Comparison of ENCODE assay signal across 8 mouse cellular contexts in the genomic region with DNA sequence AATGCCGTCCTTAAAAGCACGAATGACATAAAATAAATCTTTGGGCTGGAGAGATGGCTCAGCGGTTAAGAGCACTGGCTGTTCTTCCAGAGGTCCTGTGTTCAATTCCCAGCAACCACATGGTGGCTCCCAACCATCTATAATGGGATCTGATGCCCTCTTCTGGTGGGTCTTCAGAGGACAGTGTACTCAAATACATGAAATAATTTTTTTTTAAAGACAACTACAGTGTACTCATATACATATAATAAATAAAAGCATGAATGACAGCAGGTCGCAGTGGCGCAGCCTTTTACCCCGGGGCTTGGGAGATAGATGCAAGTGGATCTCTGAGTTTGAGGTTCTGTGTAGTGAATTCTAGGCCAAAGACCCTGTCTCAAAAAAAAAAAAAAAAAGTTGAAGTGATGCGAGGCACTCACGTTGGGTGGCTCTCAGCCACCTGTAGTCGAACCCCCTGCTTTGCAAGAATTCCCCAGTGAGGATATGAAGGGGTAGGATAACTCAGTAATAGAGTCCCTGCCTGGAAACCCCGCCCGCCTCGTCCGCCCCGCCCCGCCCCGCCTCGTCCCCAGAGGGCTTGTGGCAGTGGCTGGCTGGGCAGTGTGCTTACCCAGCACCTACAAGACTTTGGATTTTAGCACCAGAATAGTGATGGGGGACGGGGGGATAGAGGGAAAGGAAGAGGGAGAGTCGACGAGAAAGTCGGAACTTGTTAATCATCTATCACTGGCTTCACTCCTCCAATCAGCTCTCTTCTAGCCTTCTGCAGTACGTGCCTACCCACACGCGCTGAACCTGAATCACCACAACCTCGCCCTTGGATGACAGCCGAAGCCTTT. TPM values are rescaled to one million over a fixed set of nuclear protein-coding genes. Genes with fewer than 3 reads are reported as not detected.
DNase-seq lines count a peak whose midpoint lies in the region; ATAC-seq and TF ChIP-seq lines count a peak whose summit lies in the region.

No protein-coding gene starts in this region.

- intact Hi-C loops in heart, postnatal 14 days (cut with DNase I), result loop anchor here (5.0 kb wide), 1 partner anchor 133 kb away; no protein-coding TSS in a partner anchor

- H3K4me1 ChIP-seq in heart, embryonic 10.5 days, result peaks cover 36% of the 10 kb centered on the region
- peaks cover 6% of the 10 kb centered on the region for H3K4me1 ChIP-seq in forebrain, postnatal 0 days (ENCODE audit: insufficient read depth)
- peaks cover 13% of the 10 kb centered on the region; the same call in 1 of the 2 replicates for H3K4me1 ChIP-seq in kidney, embryonic 14.5 days (ENCODE audit: control insufficient read depth, insufficient read depth, low read length)

- no peak for TF ChIP-seq CTCF in forebrain, postnatal 0 days (IDR thresholded peaks at IDR 0.05; ENCODE audit: low read depth)

- ATAC-seq in forebrain, postnatal 0 days, result no peak
- peak; percentile 21; the same call in 1 of the 2 replicates for ATAC-seq in kidney, embryonic 14.5 days (ENCODE audit: low FRiP score, low TSS enrichment)

- H3K4me3 ChIP-seq in heart, embryonic 10.5 days, result peak overlapping the region; percentile 58
- no peak overlapping the region; the same call in 1 of the 2 replicates for H3K4me3 ChIP-seq in forebrain, postnatal 0 days (ENCODE audit: low read depth, low read length)
- H3K4me3 ChIP-seq in kidney, embryonic 14.5 days (ENCODE audit: low read length), result peak overlapping the region; percentile 32
- H3K4me3 ChIP-seq in macrophage (ENCODE audit: inconsistent target), result peak overlapping the region; percentile 26

- H3K4me2 ChIP-seq in forebrain, postnatal 0 days (ENCODE audit: low read depth), result peak overlapping the region; percentile 27
- peak overlapping the region; percentile 49 for H3K4me2 ChIP-seq in kidney, embryonic 14.5 days (replicated peaks; ENCODE audit: low read depth, low read length)

- no peak for DNase-seq in heart, embryonic 10.5 days (ENCODE audit: low spot score)
- DNase-seq in heart, postnatal 14 days, result no peak
- DNase-seq in adrenal gland, postnatal 14 days, result peak; percentile 83
- no peak for DNase-seq in forebrain, postnatal 0 days
- DNase-seq in cerebellum, postnatal 4 days (ENCODE audit: low spot score in 2 of 2), result no peak
- DNase-seq in cerebellum, adult 9-10 months, result no peak

- no peaks in the 10 kb centered on the region for H3K27me3 ChIP-seq in heart, embryonic 10.5 days (ENCODE audit: insufficient read depth, poor library complexity, severe bottlenecking)
- no peaks in the 10 kb centered on the region for H3K27me3 ChIP-seq in forebrain, postnatal 0 days (ENCODE audit: insufficient read depth, low read length)
- no peaks in the 10 kb centered on the region for H3K27me3 ChIP-seq in kidney, embryonic 14.5 days (ENCODE audit: control insufficient read depth, insufficient read depth, low read length)

- H3K36me3 ChIP-seq in heart, embryonic 10.5 days, result peaks cover 11% of the 10 kb centered on the region
- peaks cover 6% of the 10 kb centered on the region for H3K36me3 ChIP-seq in forebrain, postnatal 0 days (ENCODE audit: insufficient read depth)
- H3K36me3 ChIP-seq in kidney, embryonic 14.5 days (ENCODE audit: control insufficient read depth, insufficient read depth, low read length), result peaks cover 7% of the 10 kb centered on the region
- peaks cover 4% of the 10 kb centered on the region; the same call in 1 of the 2 replicates for H3K36me3 ChIP-seq in macrophage (ENCODE audit: inconsistent target)

- WGBS in heart, embryonic 10.5 days, result 18% methylated on average over 26 of the region's 26 CpGs
- 27% methylated on average over 26 of the region's 26 CpGs for WGBS in forebrain, postnatal 0 days
- WGBS in kidney, embryonic 14.5 days, result 19% methylated on average over 26 of the region's 26 CpGs
- WGBS in macrophage (ENCODE audit: missing documents), result 21% methylated on average over 25 of the region's 26 CpGs

- 0 out of 2 replicates have a peak overlapping the region, but pooled peaks have one; percentile 3 for H3K9ac ChIP-seq in forebrain, postnatal 0 days
- peak overlapping the region; percentile 45 for H3K9ac ChIP-seq in kidney, embryonic 14.5 days (ENCODE audit: low read depth, low read length)

- 0 out of 2 replicates have a peak, but pooled peaks cover 3% of the 10 kb centered on the region for H3K9me3 ChIP-seq in heart, embryonic 10.5 days
- no peaks in the 10 kb centered on the region for H3K9me3 ChIP-seq in forebrain, postnatal 0 days (ENCODE audit: low read length)
- H3K9me3 ChIP-seq in kidney, embryonic 14.5 days (ENCODE audit: control insufficient read depth, low read length), result no peaks in the 10 kb centered on the region

- H3K79me2 ChIP-seq in macrophage (ENCODE audit: inconsistent target), result no peaks in the 10 kb centered on the region

- peak overlapping the region; percentile 88 for H3K27ac ChIP-seq in heart, embryonic 10.5 days
- H3K27ac ChIP-seq in forebrain, postnatal 0 days (ENCODE audit: low read depth, low read length), result no peak overlapping the region
- 0 out of 2 replicates have a peak overlapping the region, but pooled peaks have one; percentile 30 for H3K27ac ChIP-seq in kidney, embryonic 14.5 days (ENCODE audit: low read depth, low read length)
- peak overlapping the region; percentile 46 for H3K27ac ChIP-seq in macrophage

RNA-seq across cellular contexts. Expression of a gene that starts 14.4 kb away (rescaled TPM):
- 51.4 and 52.4 TPM in 2 replicates for polyA plus RNA-seq in heart, embryonic 10.5 days (2016; fragmentation: Nextera tagmentation; extraction: Ambion mirVana)
- total RNA-seq in heart, postnatal 14 days (2021), result 10 to 100 TPM; 38.6 to 40.8 TPM
- total RNA-seq in adrenal gland, postnatal 14 days (2021), result 42.0 and 42.4 TPM in 2 replicates
- total RNA-seq in forebrain, postnatal 0 days (2014; rRNA removed), result 68.9 and 72.7 TPM in 2 replicates
- 60.0 and 67.0 TPM in 2 replicates for polyA plus RNA-seq in forebrain, postnatal 0 days (2015; fragmentation: Nextera tagmentation; extraction: Ambion mirVana)
- polyA plus RNA-seq in kidney, embryonic 14.5 days (2014; fragmentation: Nextera tagmentation; extraction: Ambion mirVana), result 26.8 and 34.2 TPM in 2 replicates
- 10 to 100 TPM in 22 of 26 experiments, 1 to 10 TPM in 4; 4.2 to 89.0 (median 47.5) TPM for total RNA-seq in macrophage (2018; cell fraction: chromatin; rRNA removed)
- total RNA-seq in macrophage (2018; cell fraction: cytosol; rRNA removed), result 10 to 100 TPM; 16.0 to 98.5 (median 45.4) TPM
- total RNA-seq in macrophage (2018; cell fraction: nucleus; rRNA removed), result 100 to 1,000 TPM in 2 of 26 experiments, 10 to 100 TPM in 24; 11.3 to 126 (median 54.7) TPM
- polyA plus RNA-seq in macrophage (2018), result 27.5 to 46.5 TPM (median 35.7 TPM) in 3 replicates

RNA-seq across cellular contexts. Expression of a gene that starts 23.4 kb away (rescaled TPM):
- 0.46 and 0.47 TPM in 2 replicates for polyA plus RNA-seq in heart, embryonic 10.5 days (2016; fragmentation: Nextera tagmentation; extraction: Ambion mirVana)
- total RNA-seq in heart, postnatal 14 days (2021), result under 1 TPM; 0.27 to 0.45 TPM
- total RNA-seq in adrenal gland, postnatal 14 days (2021), result 1.8 and 2.3 TPM in 2 replicates
- total RNA-seq in forebrain, postnatal 0 days (2014; rRNA removed), result 2.7 and 2.8 TPM in 2 replicates
- 1.9 and 2.3 TPM in 2 replicates for polyA plus RNA-seq in forebrain, postnatal 0 days (2015; fragmentation: Nextera tagmentation; extraction: Ambion mirVana)
- polyA plus RNA-seq in kidney, embryonic 14.5 days (2014; fragmentation: Nextera tagmentation; extraction: Ambion mirVana), result 0.07 and 0.19 TPM in 2 replicates
- not detected for total RNA-seq in macrophage (2018; cell fraction: chromatin; rRNA removed)
- total RNA-seq in macrophage (2018; cell fraction: cytosol; rRNA removed), result not detected
- total RNA-seq in macrophage (2018; cell fraction: nucleus; rRNA removed), result not detected
- not detected in 3 replicates for polyA plus RNA-seq in macrophage (2018)

RNA-seq across cellular contexts. Expression of a gene that starts 40.3 kb away (rescaled TPM):
- 50.6 and 57.9 TPM in 2 replicates for polyA plus RNA-seq in heart, embryonic 10.5 days (2016; fragmentation: Nextera tagmentation; extraction: Ambion mirVana)
- total RNA-seq in heart, postnatal 14 days (2021), result 10 to 100 TPM; 73.3 to 85.0 TPM
- 45.9 and 46.9 TPM in 2 replicates for total RNA-seq in adrenal gland, postnatal 14 days (2021)
- total RNA-seq in forebrain, postnatal 0 days (2014; rRNA removed), result 18.7 and 19.5 TPM in 2 replicates
- 19.9 and 26.4 TPM in 2 replicates for polyA plus RNA-seq in forebrain, postnatal 0 days (2015; fragmentation: Nextera tagmentation; extraction: Ambion mirVana)
- 35.5 and 43.7 TPM in 2 replicates for polyA plus RNA-seq in kidney, embryonic 14.5 days (2014; fragmentation: Nextera tagmentation; extraction: Ambion mirVana)
- 10 to 100 TPM; 13.3 to 67.7 (median 37.2) TPM for total RNA-seq in macrophage (2018; cell fraction: chromatin; rRNA removed)
- 10 to 100 TPM in 25 of 26 experiments, 1 to 10 TPM in 1; 9.9 to 21.9 (median 15.1) TPM for total RNA-seq in macrophage (2018; cell fraction: cytosol; rRNA removed)
- 10 to 100 TPM; 10.5 to 54.0 (median 24.5) TPM for total RNA-seq in macrophage (2018; cell fraction: nucleus; rRNA removed)
- 4.0 to 14.4 TPM (median 12.6 TPM) in 3 replicates for polyA plus RNA-seq in macrophage (2018)

RNA-seq across cellular contexts. Expression of a gene that starts 59.3 kb away (rescaled TPM):
- 7.5 and 9.0 TPM in 2 replicates for polyA plus RNA-seq in heart, embryonic 10.5 days (2016; fragmentation: Nextera tagmentation; extraction: Ambion mirVana)
- total RNA-seq in heart, postnatal 14 days (2021), result 10 to 100 TPM; 36.7 to 37.5 TPM
- 22.4 and 22.9 TPM in 2 replicates for total RNA-seq in adrenal gland, postnatal 14 days (2021)
- total RNA-seq in forebrain, postnatal 0 days (2014; rRNA removed), result 19.8 and 20.0 TPM in 2 replicates
- polyA plus RNA-seq in forebrain, postnatal 0 days (2015; fragmentation: Nextera tagmentation; extraction: Ambion mirVana), result 26.2 and 41.6 TPM in 2 replicates
- polyA plus RNA-seq in kidney, embryonic 14.5 days (2014; fragmentation: Nextera tagmentation; extraction: Ambion mirVana), result 13.7 and 14.0 TPM in 2 replicates
- 10 to 100 TPM in 21 of 26 experiments, 1 to 10 TPM in 5; 5.5 to 39.0 (median 18.5) TPM for total RNA-seq in macrophage (2018; cell fraction: chromatin; rRNA removed)
- 1 to 10 TPM; 2.4 to 9.2 (median 7.3) TPM for total RNA-seq in macrophage (2018; cell fraction: cytosol; rRNA removed)
- total RNA-seq in macrophage (2018; cell fraction: nucleus; rRNA removed), result 10 to 100 TPM in 19 of 26 experiments, 1 to 10 TPM in 7; 4.9 to 34.1 (median 16.7) TPM
- polyA plus RNA-seq in macrophage (2018), result 6.5 to 7.1 TPM (median 6.8 TPM) in 3 replicates
